Mouse (Mus musculus) liver, embryonic 14.5 days (tissue): Measurements from ENCODE around the gene Csad.

Experiments
- CTCF ChIP-seq: IDR thresholded peaks from 2 replicates; pipeline ENCODE4 v1.5.1; 2016; ENCODE audit warnings: antibody characterized with exemption, low read depth, control low read depth
- EP300 ChIP-seq: IDR thresholded peaks from 2 replicates; pipeline ENCODE4 v1.6.1; 2016; ENCODE audit warnings: antibody characterized with exemption, low read depth

DNA sequence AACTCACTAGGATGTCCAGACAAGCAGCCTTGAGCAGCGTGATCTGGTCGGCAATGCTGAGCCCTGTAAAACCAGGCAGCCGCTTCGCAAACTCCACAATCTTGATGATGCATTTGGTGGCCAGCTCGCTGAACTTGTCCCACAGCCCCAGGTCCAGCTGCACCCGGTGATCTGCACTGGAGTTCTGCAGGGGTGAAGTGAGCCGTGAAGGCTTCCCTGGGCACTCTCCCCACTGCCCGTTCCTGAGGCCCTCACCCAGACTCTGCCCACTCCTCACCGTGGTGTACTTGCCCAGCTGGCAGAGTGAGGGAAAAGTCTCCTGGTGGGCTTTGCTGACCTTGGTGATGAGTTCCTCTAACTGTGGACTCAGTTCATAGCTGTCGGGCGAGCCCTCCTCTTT, 35.3 kb upstream of the Csad start:
- TF ChIP-seq CTCF: no peak
- TF ChIP-seq EP300: no peak
